Mouse (Mus musculus) liver, embryonic 11.5 days (tissue): Measurements from ENCODE around the gene Plxnb2. TPM values are rescaled to one million over a fixed set of nuclear protein-coding genes. Genes with fewer than 3 reads are reported as not detected.

Experiments
- ATAC-seq: fragments of 200-750 bp; cut with Nextera tagmentation; replicated peaks from 2 replicates; pipeline ENCODE4 v1.8.0; 2017; ENCODE audit warnings: moderate number of reproducible peaks, mild to moderate bottlenecking, moderate TSS enrichment, moderate library complexity; ENCODE audit not compliant: low FRiP score
- DNase-seq: peaks from one replicate; pipeline ENCODE4 v3.0.0-alpha.2; 2017; ENCODE audit warnings: low spot score
- H3K27ac ChIP-seq: fragments of 300-500 bp; sonication (generic); 2 replicates; pipeline ENCODE4 v1.5.1; 2014; ENCODE audit warnings: mild to moderate bottlenecking, low read depth, low read length, control low read depth
- H3K27me3 ChIP-seq: fragments of 300-500 bp; sonication (generic); replicated peaks from 2 replicates; pipeline ENCODE4 v1.6.1; 2014; ENCODE audit warnings: low read length, mixed read lengths; ENCODE audit not compliant: control insufficient read depth, insufficient read depth
- H3K36me3 ChIP-seq: fragments of 300-500 bp; sonication (generic); 2 replicates; pipeline ENCODE4 v1.6.1; 2014; ENCODE audit warnings: mild to moderate bottlenecking, low read length, moderate library complexity, mixed read lengths; ENCODE audit not compliant: control insufficient read depth, insufficient read depth
- H3K4me1 ChIP-seq: fragments of 300-500 bp; sonication (generic); replicated peaks from 2 replicates; pipeline ENCODE4 v1.6.1; 2014; ENCODE audit warnings: low read length, mixed read lengths; ENCODE audit not compliant: control insufficient read depth, insufficient read depth
- H3K4me2 ChIP-seq: fragments of 300-500 bp; sonication (generic); 2 replicates; pipeline ENCODE4 v1.6.1; 2014; ENCODE audit warnings: mild to moderate bottlenecking, control low read depth, moderate library complexity
- H3K4me3 ChIP-seq: fragments of 300-500 bp; sonication (generic); 2 replicates; pipeline ENCODE4 v1.5.1; 2014; ENCODE audit warnings: low read depth, low read length, control low read depth
- H3K9ac ChIP-seq: fragments of 300-500 bp; sonication (generic); 2 replicates; pipeline ENCODE4 v1.6.1; 2014; ENCODE audit warnings: low read depth, low read length, control low read depth
- H3K9me3 ChIP-seq: fragments of 300-500 bp; sonication (generic); 2 replicates; pipeline ENCODE4 v1.6.1; 2016; ENCODE audit warnings: low read length, inconsistent platforms, mixed read lengths; ENCODE audit not compliant: control insufficient read depth
- WGBS: fragments of 180-500 bp; shearing (Covaris S2); extraction: QIAGEN DNeasy Blood & Tissue Kit; methylation state at CpG from one replicate; pipeline ENCODE4 v1.1.7; 2014; 5-methylcytosine and 5-hydroxymethylcytosine counted together
- microRNA-seq: library from miRNA; unstranded; fragments of <30 nt; microRNA quantifications from one replicate; pipeline ENCODE4, GENCODE M21; 2017; ENCODE audit warnings: borderline number of aligned reads
- polyA plus RNA-seq: library from polyadenylated mRNA; unstranded; fragments of >200 nt; fragmentation: Nextera tagmentation; extraction: Ambion mirVana; gene quantifications from 2 replicates; pipeline ENCODE4 v1.2.1, GENCODE M21; 2014

Plxnb2 gene
- polyA plus RNA-seq, 1 experiment from 2014 or later, result 78.3 TPM

- Histone ChIP-seq H3K9me3 (no peaks in the 10 kb centered on the region), H3K4me2 (no peak overlapping the region), H3K27me3 (no peaks in the 10 kb centered on the region), H3K4me1 (peaks cover 16% of the 10 kb centered on the region), H3K9ac (no peak overlapping the region), H3K27ac (no peak overlapping the region), H3K4me3 (no peak overlapping the region), H3K36me3 (peaks cover 26% of the 10 kb centered on the region; the same call in 1 of the 2 replicates)
- DNase-seq (no peak), ATAC-seq (no peak)
These were observed 62.6 kb downstream of the Plxnb2 start for GRCm38 (mm10) chr15:89118007-89118406.

- Histone ChIP-seq H3K4me2 (no peak overlapping the region), H3K36me3 (peaks cover 52% of the 10 kb centered on the region; the same call in 1 of the 2 replicates), H3K27ac (no peak overlapping the region), H3K9me3 (no peaks in the 10 kb centered on the region), H3K4me1 (no peaks in the 10 kb centered on the region), H3K4me3 (no peak overlapping the region), H3K27me3 (no peaks in the 10 kb centered on the region), H3K9ac (no peak overlapping the region)
- ATAC-seq, result no peak
- 82% methylated on average over 9 of the region's 9 CpGs for WGBS
- no peak for DNase-seq
These were observed 70.4 kb downstream of the Plxnb2 start for GRCm38 (mm10) chr15:89110147-89110546.

- 89% methylated on average over 1 of the region's 1 CpGs for WGBS
- H3K36me3 ChIP-seq, result peaks cover 63% of the 10 kb centered on the region
- H3K27me3 ChIP-seq, result no peaks in the 10 kb centered on the region
- H3K9ac ChIP-seq, result no peak overlapping the region
- H3K27ac ChIP-seq, result no peak overlapping the region
- H3K4me2 ChIP-seq, result no peak overlapping the region
- H3K4me3 ChIP-seq, result no peak overlapping the region
- no peaks in the 10 kb centered on the region for H3K9me3 ChIP-seq
- DNase-seq, result no peak
- ATAC-seq, result no peak
- H3K4me1 ChIP-seq, result no peaks in the 10 kb centered on the region
These were observed 73.6 kb downstream of the Plxnb2 start for GRCm38 (mm10) chr15:89106976-89107375.

DNA sequence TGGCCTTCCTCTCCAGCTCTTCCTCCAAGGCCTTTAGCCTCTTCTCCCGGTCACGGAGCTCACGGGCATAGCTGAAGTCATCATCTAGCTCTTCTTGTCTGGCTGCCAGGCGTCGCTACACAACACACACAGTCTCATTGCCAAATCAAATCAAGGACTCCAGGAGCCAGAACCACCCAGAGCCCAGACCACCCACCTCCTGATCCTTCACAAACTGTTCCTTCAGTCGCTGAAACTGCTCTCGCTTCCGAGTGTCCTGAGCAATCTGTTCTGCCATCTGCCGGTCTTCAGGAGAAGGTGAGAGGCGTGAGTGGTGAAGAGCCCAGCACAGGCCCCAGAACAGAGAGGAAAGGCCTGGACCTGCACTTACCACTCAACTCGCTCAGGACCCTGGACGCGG is 74.5 kb downstream of the Plxnb2 start:
- Histone ChIP-seq H3K4me1 (no peaks in the 10 kb centered on the region), H3K9me3 (no peaks in the 10 kb centered on the region), H3K27ac (no peak overlapping the region), H3K36me3 (peaks cover 72% of the 10 kb centered on the region), H3K9ac (no peak overlapping the region), H3K27me3 (no peaks in the 10 kb centered on the region), H3K4me2 (no peak overlapping the region), H3K4me3 (no peak overlapping the region)
- DNase-seq (no peak), ATAC-seq (no peak)
- 90% methylated on average over 13 of the region's 13 CpGs for WGBS

Small RNA genes within 50 kb of the gene (microRNA-seq; reads per million reads assigned to microRNA genes)
- gene Mir6958 (3.2 reads per million), gene Mir7118 (not detected)

Other genes starting within 250 kb of the Plxnb2 start
- not detected in 2 replicates for gene Ttll8, start 226.4 kb downstream of the Plxnb2 start, polyA plus RNA-seq
- not detected in 2 replicates for gene Mlc1, start 201.8 kb downstream of the Plxnb2 start, polyA plus RNA-seq
- gene Mov10l1, start 197.9 kb downstream of the Plxnb2 start, polyA plus RNA-seq, result 0.18 and 0.65 TPM in 2 replicates
- 0.08 and 0.21 TPM in 2 replicates for gene Panx2, start 121.1 kb downstream of the Plxnb2 start, polyA plus RNA-seq
- 33.5 and 34.8 TPM in 2 replicates for gene Trabd, start 105.7 kb downstream of the Plxnb2 start, polyA plus RNA-seq
- 12.6 and 16.3 TPM in 2 replicates for gene Selenoo, start 91.7 kb downstream of the Plxnb2 start, polyA plus RNA-seq
- gene Tubgcp6, start 57.7 kb downstream of the Plxnb2 start, polyA plus RNA-seq, result 18.4 and 21.8 TPM in 2 replicates
- 21.1 and 22.7 TPM in 2 replicates for gene Hdac10, start 52.1 kb downstream of the Plxnb2 start, polyA plus RNA-seq
- 3.8 and 4.8 TPM in 2 replicates for gene Mapk12, start 40.1 kb downstream of the Plxnb2 start, polyA plus RNA-seq
- 3.3 and 4.4 TPM in 2 replicates for gene Mapk11, start 31.2 kb downstream of the Plxnb2 start, polyA plus RNA-seq
- gene Dennd6b, start 15.7 kb upstream of the Plxnb2 start, polyA plus RNA-seq, result 9.5 and 10.5 TPM in 2 replicates
- 25.0 and 31.6 TPM in 2 replicates for gene Ppp6r2, start 30.8 kb upstream of the Plxnb2 start, polyA plus RNA-seq
- gene Sbf1, start 134.5 kb upstream of the Plxnb2 start, polyA plus RNA-seq, result 51.4 and 52.2 TPM in 2 replicates
- 6.6 and 7.0 TPM in 2 replicates for gene Adm2, start 141.9 kb upstream of the Plxnb2 start, polyA plus RNA-seq
- 2.0 and 2.7 TPM in 2 replicates for gene Miox, start 153.6 kb upstream of the Plxnb2 start, polyA plus RNA-seq
- gene Lmf2, start 174.9 kb upstream of the Plxnb2 start, polyA plus RNA-seq, result 44.1 and 46.0 TPM in 2 replicates
- 163 TPM in 2 replicates for gene Ncaph2, start 174.9 kb upstream of the Plxnb2 start, polyA plus RNA-seq
- 8.1 and 9.7 TPM in 2 replicates for gene Sco2, start 193.1 kb upstream of the Plxnb2 start, polyA plus RNA-seq
- gene Tymp, start 196.3 kb upstream of the Plxnb2 start, polyA plus RNA-seq, result 1.5 and 1.8 TPM in 2 replicates
- 0.43 and 0.71 TPM in 2 replicates for gene Odf3b, start 198.5 kb upstream of the Plxnb2 start, polyA plus RNA-seq
- gene Klhdc7b, start 204.1 kb upstream of the Plxnb2 start, polyA plus RNA-seq, result not detected in 2 replicates
- not detected in 2 replicates for gene Syce3, start 229.7 kb upstream of the Plxnb2 start, polyA plus RNA-seq
- 3.5 and 3.9 TPM in 2 replicates for gene Cpt1b, start 245.1 kb upstream of the Plxnb2 start, polyA plus RNA-seq
- gene C730034F03Rik, start 248.8 kb upstream of the Plxnb2 start, polyA plus RNA-seq, result 2.0 and 2.8 TPM in 2 replicates
- not detected in 2 replicates for gene Gm44502, start 248.9 kb upstream of the Plxnb2 start, polyA plus RNA-seq
- 43.5 and 47.5 TPM in 2 replicates for gene Chkb, start 249.1 kb upstream of the Plxnb2 start, polyA plus RNA-seq